Mouse (Mus musculus) right cerebral cortex, postnatal 10 days (tissue): ENCODE measurements around the gene Defb43.

Experiments
- DNase-seq, 2 experiments: peaks; one replicate each; pipeline ENCODE4 v3.0.0; 2021; ENCODE audit warnings: low spot score in 2 of 2

Gene Defb43

DNA sequence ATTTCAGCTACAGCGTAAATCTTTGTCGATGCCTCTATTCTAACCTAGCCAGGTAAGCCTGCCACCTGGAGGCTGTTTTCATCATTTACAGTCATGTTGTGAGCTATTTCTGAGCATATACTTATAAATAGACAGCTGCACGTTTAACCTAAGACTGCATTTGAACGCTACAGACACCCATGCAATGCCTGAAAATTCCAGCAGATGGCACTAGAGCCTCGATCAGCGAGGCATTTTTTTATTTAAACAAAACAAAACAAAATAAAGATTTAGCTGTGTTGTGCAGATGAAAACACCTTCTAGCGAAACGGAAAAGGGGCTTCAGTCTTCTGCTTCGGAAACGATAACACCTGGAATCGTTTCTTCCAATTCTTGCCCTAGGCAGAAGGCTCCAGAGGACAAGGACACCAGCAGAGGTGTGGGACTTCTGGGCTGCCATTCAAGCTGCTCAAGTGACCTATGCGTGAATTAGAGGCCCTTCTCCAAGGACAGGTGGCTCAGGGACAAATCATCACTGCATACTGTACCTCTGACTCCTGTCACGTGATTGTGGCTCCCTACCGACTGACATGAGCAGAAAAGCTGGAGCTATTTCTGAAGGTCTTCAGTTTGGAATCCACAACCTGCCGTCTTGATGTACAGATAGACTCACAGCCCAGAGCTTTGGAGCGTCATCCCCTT is 55.2 kb downstream of the Defb43 start:
- DNase-seq = peak; percentile 61 to 82
